Mouse (Mus musculus) B cell, adult 67 days (primary cell): ENCODE measurements around the gene Hecw2. TPM values are rescaled to one million over a fixed set of nuclear protein-coding genes. Genes with fewer than 3 reads are reported as not detected.

Experiments used
- total RNA-seq, 2 experiments: library from RNA; stranded (reverse); gene quantifications; 4 replicates each; pipeline ENCODE4 v1.2.4; 2023

Hecw2 gene
- total RNA-seq = under 1 TPM; 0.29 to 0.33 TPM

DNA sequence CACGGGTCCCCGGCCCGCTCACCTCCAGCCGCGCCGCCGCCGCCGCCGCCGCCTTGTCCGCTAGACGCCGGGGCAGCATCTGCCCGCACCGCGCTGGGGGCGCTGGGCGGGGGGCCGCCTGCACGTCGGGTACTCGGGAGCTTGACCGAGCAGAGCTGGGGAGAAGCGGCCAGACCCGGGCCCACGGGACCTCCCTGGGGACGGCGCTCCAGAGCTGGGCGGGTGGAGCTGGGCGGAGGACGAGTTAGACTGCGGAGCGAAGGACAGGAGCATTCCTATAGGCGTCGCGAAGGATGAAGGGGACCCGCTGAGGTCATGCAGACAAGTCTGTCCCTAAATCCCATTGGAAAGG is at the start of gene Hecw2:
Hecw2 (minus strand) TSS at position 215 of the 352 bp plus-strand sequence.

DNA sequence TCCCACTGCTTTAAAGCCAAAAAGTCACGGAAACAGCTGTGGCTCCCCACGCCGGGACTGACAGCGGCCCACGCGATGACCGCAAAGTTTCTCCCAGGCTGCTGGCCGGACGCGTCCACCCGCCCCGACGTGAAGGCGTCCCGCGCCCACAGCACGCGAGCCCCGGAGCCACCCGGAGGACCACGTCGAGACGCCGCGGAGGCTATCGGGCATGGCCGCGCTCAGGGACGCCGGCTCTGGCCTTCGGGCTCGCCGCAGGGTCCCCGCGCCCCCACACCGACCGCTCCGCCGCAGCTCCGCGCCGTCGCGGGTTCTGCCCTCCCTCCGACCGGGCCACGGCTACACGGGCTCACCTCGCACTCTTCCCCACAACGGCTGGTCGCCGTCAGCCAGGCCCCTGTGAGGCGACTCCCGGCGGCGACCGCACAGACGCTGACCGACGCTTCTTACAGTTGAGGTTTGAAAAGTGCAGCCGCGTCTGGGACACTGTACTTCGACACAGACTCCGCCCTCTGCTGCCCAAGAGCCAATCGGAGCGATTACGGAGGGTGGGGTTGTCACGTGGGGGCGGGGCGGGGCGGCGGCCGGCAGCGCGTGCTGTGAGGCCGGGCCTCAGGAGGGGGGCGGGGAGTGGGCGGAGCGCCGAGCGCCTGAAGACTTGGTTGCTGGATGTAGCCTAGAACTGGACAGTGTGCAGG is 410.1 kb downstream of the Hecw2 start, which contains the start of gene Stk17b:
Stk17b (minus strand) TSS at position 504 of the 698 bp plus-strand sequence.

Other genes with a start within 250 kb of the Hecw2 start
- under 1 TPM in 1 of 2 experiments, not detected in 1; 0.52 TPM for gene Ccdc150, start 55.5 kb upstream of the Hecw2 start, total RNA-seq
- gene Gtf3c3, start 243.8 kb upstream of the Hecw2 start, total RNA-seq = 10 to 100 TPM; 19.2 to 27.3 TPM